Mouse (Mus musculus) lung, adult 2 months (tissue): Measurements from ENCODE around the gene Ufsp2. TPM values are rescaled to one million over a fixed set of nuclear protein-coding genes. Genes with fewer than 3 reads are reported as not detected.
A peak's percentile ranks its signal among the peaks of the same experiment; 100 is the strongest.

Source experiments
- DNase-seq: peaks from one replicate; pipeline ENCODE4 v3.0.0; 2022
- H3K4me1 ChIP-seq: fragments of 200-500 bp; 2 replicates; pipeline ENCODE4 v1.6.1; 2011; ENCODE audit warnings: low read length; ENCODE audit not compliant: control insufficient read depth, insufficient read depth
- H3K4me3 ChIP-seq: fragments of 200-500 bp; replicated peaks from 2 replicates; pipeline ENCODE3; 2011; ENCODE audit warnings: low read depth, mild to moderate bottlenecking, control low read depth, low read length; ENCODE audit errors: extremely low read depth
- CTCF ChIP-seq: fragments of 200-500 bp; IDR thresholded peaks from 2 replicates; pipeline ENCODE4 v1.5.1; 2011; ENCODE audit warnings: mild to moderate bottlenecking, low read length, control low read depth; ENCODE audit not compliant: insufficient read depth
- POLR2A ChIP-seq: fragments of 200-500 bp; IDR thresholded peaks from 2 replicates; pipeline ENCODE4 v1.6.1; 2011; ENCODE audit warnings: low read depth, mild to moderate bottlenecking, control low read depth, low read length, borderline replicate concordance; ENCODE audit errors: extremely low read depth
- whole genome bisulfite sequencing: fragments of 180-500 bp; shearing (Covaris S2); methylation state at CpG from one replicate; pipeline ENCODE4 v1.1.7; 2018; 5-methylcytosine and 5-hydroxymethylcytosine counted together
- polyA plus RNA-seq: library from polyadenylated mRNA; depleted of rRNA; stranded (reverse); fragments of >200 nt; gene quantifications from 2 replicates; pipeline ENCODE4 v1.2.3, GENCODE M21; 2012

The Ufsp2 gene
- polyA plus RNA-seq, 1 experiment, result 15.5 TPM

GRCm38 (mm10) chr8:45988189-45988588 lies 12.9 kb downstream of the Ufsp2 start:
- Histone ChIP-seq H3K4me3 (no peak overlapping the region), H3K4me1 (no peaks in the 10 kb centered on the region)
- no peak for TF ChIP-seq CTCF
- no peak for TF ChIP-seq POLR2A
- DNase-seq, result no peak
- 59% methylated on average over 2 of the region's 2 CpGs for WGBS

- no peak for TF ChIP-seq POLR2A
- H3K4me1 ChIP-seq, result no peaks in the 10 kb centered on the region
- 82% methylated on average over 4 of the region's 4 CpGs for WGBS
- no peak for DNase-seq
- H3K4me3 ChIP-seq, result no peak overlapping the region
Observed at GRCm38 (mm10) chr8:45990631-45991310, 15.4 kb downstream of the Ufsp2 start.

GRCm38 (mm10) chr8:45994111-45994510 lies 18.8 kb downstream of the Ufsp2 start:
- no peak for DNase-seq
- 98% methylated on average over 2 of the region's 2 CpGs for WGBS
- H3K4me1 ChIP-seq, result peaks cover 2% of the 10 kb centered on the region; the same call in 1 of the 2 replicates
- TF ChIP-seq POLR2A (no peak), CTCF (peak; percentile 38; the same call in 1 of the 2 replicates)
- H3K4me3 ChIP-seq, result no peak overlapping the region

GRCm38 (mm10) chr8:45995576-45995975 lies 20.2 kb downstream of the Ufsp2 start:
- no peak for DNase-seq
- Histone ChIP-seq H3K4me1 (peaks cover 3% of the 10 kb centered on the region; the same call in 1 of the 2 replicates), H3K4me3 (no peak overlapping the region)
- whole genome bisulfite sequencing, result 53% methylated on average over 3 of the region's 3 CpGs
- TF ChIP-seq POLR2A (no peak), CTCF (no peak)

GRCm38 (mm10) chr8:45998228-45998627 lies 22.9 kb downstream of the Ufsp2 start:
- no peak for DNase-seq
- Histone ChIP-seq H3K4me1 (peaks cover 3% of the 10 kb centered on the region; the same call in 1 of the 2 replicates), H3K4me3 (no peak overlapping the region)
- 62% methylated on average over 2 of the region's 2 CpGs for WGBS
- no peak for TF ChIP-seq POLR2A
- TF ChIP-seq CTCF, result peak; percentile 50

GRCm38 (mm10) chr8:45999138-45999783 lies 23.9 kb downstream of the Ufsp2 start, which contains the start of gene Lrp2bp:
Gene Lrp2bp (plus strand): TSS chr8:45999303.
- Histone ChIP-seq H3K4me3 (peak within 1 kb of the TSS; percentile 80), H3K4me1 (peaks cover 3% of the 10 kb centered on the region; the same call in 1 of the 2 replicates)
- TF ChIP-seq CTCF, result no peak
- 0 out of 2 replicates have a peak, but pooled peaks have one; percentile 8 for TF ChIP-seq POLR2A
- 3% methylated on average over 22 of the region's 22 CpGs for WGBS
- DNase-seq, result no peak

- TF ChIP-seq POLR2A (peak; percentile 79), CTCF (no peak)
- 3% methylated on average over 55 of the region's 55 CpGs for whole genome bisulfite sequencing
- DNase-seq, result peak; percentile 99
- Histone ChIP-seq H3K4me3 (peak overlapping the region; percentile 80), H3K4me1 (peaks cover 3% of the 10 kb centered on the region; the same call in 1 of the 2 replicates)
Observed at GRCm38 (mm10) chr8:45999784-46000705, 24.7 kb downstream of the Ufsp2 start.

- no peak for TF ChIP-seq POLR2A
- no peak for TF ChIP-seq CTCF
- 50% methylated on average over 4 of the region's 4 CpGs for WGBS
- Histone ChIP-seq H3K4me1 (peaks cover 2% of the 10 kb centered on the region; the same call in 1 of the 2 replicates), H3K4me3 (no peak within 1 kb of the TSS)
- no peak for DNase-seq
Observed at GRCm38 (mm10) chr8:46005596-46005995, 30.3 kb downstream of the Ufsp2 start, which contains the start of gene Ankrd37. Gene Ankrd37 (minus strand): TSS chr8:46005707.
